Mouse (Mus musculus) layer of hippocampus, postnatal 36 days (tissue): ENCODE results near the gene Hibadh. TPM values are rescaled to one million over a fixed set of nuclear protein-coding genes. Genes with fewer than 3 reads are reported as not detected.

Experiments used
- DNase-seq, 2 experiments: peaks; one replicate each; pipeline ENCODE4 v3.0.0; 2022
- total RNA-seq, 2 experiments: library from RNA; stranded (reverse); gene quantifications; 2 replicates each; pipeline ENCODE4 v1.2.3; 2021

The Hibadh gene
- total RNA-seq, 2 experiments from 2014 or later, result 45.5 to 48.4 TPM

GRCm38 (mm10) chr6:52501479-52501878 lies 138.7 kb downstream of the Hibadh start:
- no peak for DNase-seq

Other genes with a start within 250 kb of the Hibadh start
- gene Tax1bp1, start 73.3 kb upstream of the Hibadh start, total RNA-seq, result 100 to 1,000 TPM; 128 to 129 TPM